Mouse (Mus musculus) hindbrain, embryonic 14.5 days (tissue): ENCODE measurements around the gene Dctpp1. TPM values are rescaled to one million over a fixed set of nuclear protein-coding genes. Genes with fewer than 3 reads are reported as not detected.

Experiments
- ATAC-seq: fragments of 200-750 bp; cut with Nextera tagmentation; 2 replicates; pipeline ENCODE4 v1.8.0; 2017; ENCODE audit warnings: moderate number of reproducible peaks, mild to moderate bottlenecking, moderate TSS enrichment, moderate library complexity; ENCODE audit not compliant: low FRiP score
- DNase-seq: peaks from one replicate; pipeline ENCODE4 v3.0.0-alpha.2; 2015; ENCODE audit warnings: low spot score
- H3K27ac ChIP-seq: fragments of 300-500 bp; sonication (generic); 2 replicates; pipeline ENCODE4 v1.5.1; 2014; ENCODE audit warnings: mild to moderate bottlenecking, moderate library complexity
- H3K27me3 ChIP-seq: fragments of 300-500 bp; sonication (generic); 2 replicates; pipeline ENCODE4 v1.6.1; 2014; ENCODE audit warnings: mild to moderate bottlenecking, low read length, mixed read lengths; ENCODE audit not compliant: control insufficient read depth, insufficient read depth
- H3K36me3 ChIP-seq: fragments of 300-500 bp; sonication (generic); replicated peaks from 2 replicates; pipeline ENCODE4 v1.6.1; 2014; ENCODE audit not compliant: control insufficient read depth, insufficient read depth
- H3K4me1 ChIP-seq: fragments of 300-500 bp; sonication (generic); replicated peaks from 2 replicates; pipeline ENCODE4 v1.6.1; 2014; ENCODE audit warnings: antibody characterized with exemption, low read length, mixed read lengths; ENCODE audit not compliant: control insufficient read depth, insufficient read depth
- H3K4me2 ChIP-seq: fragments of 300-500 bp; sonication (generic); replicated peaks from 2 replicates; pipeline ENCODE4 v1.6.1; 2014; ENCODE audit warnings: mild to moderate bottlenecking, moderate library complexity
- H3K4me3 ChIP-seq: fragments of 300-500 bp; sonication (generic); replicated peaks from 2 replicates; pipeline ENCODE4 v1.5.1; 2014; ENCODE audit warnings: mild to moderate bottlenecking, low read length
- H3K9ac ChIP-seq: fragments of 300-500 bp; sonication (generic); 2 replicates; pipeline ENCODE4 v1.6.1; 2014
- H3K9me3 ChIP-seq: fragments of 300-500 bp; sonication (generic); 2 replicates; pipeline ENCODE4 v1.6.1; 2016; ENCODE audit warnings: low read length; ENCODE audit not compliant: control insufficient read depth
- WGBS: fragments of 180-500 bp; shearing (Covaris S2); extraction: QIAGEN DNeasy Blood & Tissue Kit; methylation state at CpG from one replicate; pipeline ENCODE4 v1.1.7; 2014; 5-methylcytosine and 5-hydroxymethylcytosine counted together
- polyA plus RNA-seq: library from polyadenylated mRNA; unstranded; fragments of >200 nt; fragmentation: Nextera tagmentation; extraction: Ambion mirVana; gene quantifications from 2 replicates; pipeline ENCODE4 v1.2.1, GENCODE M21; 2014

Dctpp1 gene
- polyA plus RNA-seq, 1 experiment from 2014 or later, result 126 TPM

DNA sequence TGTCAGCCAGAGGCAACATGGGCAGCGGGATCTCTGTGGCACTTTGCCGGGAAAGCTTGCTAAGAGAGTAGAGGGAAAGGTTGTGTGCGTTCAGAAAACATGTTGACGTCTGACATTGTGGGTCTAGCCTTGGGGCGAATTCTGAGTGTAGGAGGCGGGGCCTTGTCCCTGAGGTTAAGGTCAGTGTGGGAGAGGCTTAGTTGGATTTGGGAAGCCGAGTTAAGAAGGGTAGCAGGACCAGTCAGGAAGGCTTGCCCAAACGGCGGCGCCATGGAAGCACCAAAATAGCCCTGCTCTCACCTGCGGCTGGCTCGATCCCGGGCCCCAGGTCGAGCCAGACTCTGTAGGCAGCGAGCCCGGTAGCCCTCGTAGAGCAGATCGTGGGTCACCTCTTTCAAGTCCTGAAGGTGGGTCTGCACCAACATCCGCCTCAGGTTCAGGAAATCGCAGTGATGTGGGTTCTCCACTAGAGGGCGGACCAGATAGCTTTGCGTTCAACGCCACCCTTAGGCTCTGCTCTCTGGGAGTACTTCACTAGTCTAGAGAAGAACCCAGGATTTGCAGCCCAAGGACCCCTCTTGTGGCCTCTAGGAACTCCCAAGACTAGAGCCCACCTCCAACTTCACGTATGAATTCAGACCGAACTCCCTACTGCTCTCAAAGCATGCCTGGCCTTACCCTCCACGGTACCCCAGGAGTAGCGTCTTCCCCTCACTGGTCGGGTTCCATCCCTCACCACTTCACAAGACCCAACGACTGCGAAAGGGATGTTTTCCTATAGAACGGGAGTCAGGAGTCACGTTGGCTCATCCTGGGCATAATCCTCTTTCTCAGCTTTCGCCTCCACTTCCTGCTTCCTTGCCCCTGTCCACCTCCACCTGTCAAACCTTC is 45.3 kb downstream of the Dctpp1 start:
- no peaks in the 10 kb centered on the region for H3K9me3 ChIP-seq
- H3K27ac ChIP-seq, result no peak overlapping the region
- no peaks in the 10 kb centered on the region for H3K4me1 ChIP-seq
- H3K27me3 ChIP-seq, result peaks cover 9% of the 10 kb centered on the region; the same call in 1 of the 2 replicates
- no peak for ATAC-seq
- peak overlapping the region; percentile 15; the same call in 1 of the 2 replicates for H3K4me3 ChIP-seq
- H3K36me3 ChIP-seq, result no peaks in the 10 kb centered on the region
- WGBS, result 26% methylated on average over 33 of the region's 33 CpGs
- H3K4me2 ChIP-seq, result peak overlapping the region; percentile 44
- DNase-seq, result peak; percentile 80
- H3K9ac ChIP-seq, result peak overlapping the region; percentile 17

DNA sequence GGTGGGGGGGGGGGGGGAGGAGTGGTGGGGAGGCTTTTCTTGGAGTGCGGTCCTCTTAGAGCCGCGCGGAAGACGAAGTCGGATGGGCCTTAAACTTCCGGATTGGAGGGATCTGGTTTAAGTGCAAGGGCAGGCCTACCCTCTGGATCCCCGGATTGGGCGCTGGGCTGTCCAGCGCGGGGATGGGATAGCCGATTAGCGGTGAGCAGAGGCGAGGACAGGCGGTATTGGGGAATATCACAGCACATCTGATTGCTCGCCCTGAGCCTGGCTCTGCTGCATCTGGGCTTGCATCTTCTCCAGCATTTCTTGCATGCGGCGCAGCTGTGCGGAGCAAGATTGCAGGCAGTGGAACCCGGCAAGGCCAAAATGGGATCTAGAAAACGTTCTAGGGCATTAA is 46.0 kb downstream of the Dctpp1 start:
- H3K4me1 ChIP-seq, result peaks cover 4% of the 10 kb centered on the region; the same call in 1 of the 2 replicates
- WGBS, result 37% methylated on average over 21 of the region's 21 CpGs

DNA sequence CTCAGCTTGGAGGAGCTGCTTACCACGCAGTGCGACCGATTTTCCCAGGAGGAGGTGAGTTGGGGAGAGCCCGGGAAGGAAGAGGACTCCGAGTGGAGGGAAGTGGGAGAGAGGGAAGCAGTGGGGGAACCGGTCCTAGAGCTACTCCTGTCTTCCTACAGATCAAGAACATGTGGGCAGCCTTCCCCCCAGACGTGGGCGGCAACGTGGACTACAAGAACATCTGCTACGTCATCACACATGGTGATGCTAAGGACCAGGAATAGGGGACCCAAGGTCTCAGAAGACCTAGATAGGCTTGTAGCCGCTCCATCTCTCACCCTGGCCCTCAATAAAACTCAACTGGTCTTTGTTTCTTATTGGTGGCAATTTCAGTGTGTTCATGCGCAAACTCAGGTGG is 46.6 kb downstream of the Dctpp1 start:
- DNase-seq, result no peak
- peaks cover 9% of the 10 kb centered on the region; the same call in 1 of the 2 replicates for H3K27me3 ChIP-seq
- no peak overlapping the region for H3K9ac ChIP-seq
- no peaks in the 10 kb centered on the region for H3K36me3 ChIP-seq
- no peak overlapping the region for H3K4me3 ChIP-seq
- H3K4me1 ChIP-seq, result peaks cover 7% of the 10 kb centered on the region; the same call in 1 of the 2 replicates
- no peak overlapping the region for H3K27ac ChIP-seq
- no peak for ATAC-seq
- WGBS, result 56% methylated on average over 12 of the region's 12 CpGs
- no peaks in the 10 kb centered on the region for H3K9me3 ChIP-seq
- H3K4me2 ChIP-seq, result 0 out of 2 replicates have a peak overlapping the region, but pooled peaks have one; percentile 44

More for the DNA sequence above, 46.0 kb downstream of the Dctpp1 start:
- H3K36me3 ChIP-seq, result no peaks in the 10 kb centered on the region
- H3K27ac ChIP-seq, result no peak overlapping the region
- ATAC-seq, result no peak
- no peak for DNase-seq
- no peak overlapping the region for H3K4me3 ChIP-seq
- H3K4me2 ChIP-seq, result peak overlapping the region; percentile 44
- peaks cover 9% of the 10 kb centered on the region; the same call in 1 of the 2 replicates for H3K27me3 ChIP-seq
- H3K9me3 ChIP-seq, result no peaks in the 10 kb centered on the region
- H3K9ac ChIP-seq, result peak overlapping the region; percentile 17; the same call in 1 of the 2 replicates

DNA sequence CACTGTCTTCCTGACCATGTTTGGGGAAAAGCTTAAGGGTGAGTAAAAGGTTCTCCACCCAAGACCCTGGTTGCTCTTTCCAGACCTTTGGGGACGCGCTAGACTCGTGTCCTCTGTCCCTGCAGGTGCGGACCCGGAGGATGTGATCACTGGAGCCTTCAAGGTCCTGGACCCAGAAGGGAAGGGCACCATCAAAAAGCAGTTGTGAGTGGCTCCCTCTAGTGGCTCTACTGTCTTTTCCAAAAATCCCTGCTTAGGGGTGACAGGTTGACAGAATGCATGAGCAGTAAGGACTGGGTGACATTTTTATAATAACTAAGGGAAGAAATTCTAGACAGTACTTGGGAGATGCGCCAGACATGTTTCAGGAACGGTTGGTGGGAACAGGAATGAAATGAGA is 47.0 kb downstream of the Dctpp1 start:
- Histone ChIP-seq H3K36me3 (no peaks in the 10 kb centered on the region), H3K9ac (no peak overlapping the region), H3K4me2 (no peak overlapping the region), H3K27me3 (peaks cover 9% of the 10 kb centered on the region; the same call in 1 of the 2 replicates), H3K4me1 (peaks cover 7% of the 10 kb centered on the region; the same call in 1 of the 2 replicates), H3K9me3 (no peaks in the 10 kb centered on the region), H3K4me3 (no peak overlapping the region), H3K27ac (no peak overlapping the region)
- ATAC-seq (no peak), DNase-seq (no peak)
- 45% methylated on average over 7 of the region's 7 CpGs for WGBS

DNA sequence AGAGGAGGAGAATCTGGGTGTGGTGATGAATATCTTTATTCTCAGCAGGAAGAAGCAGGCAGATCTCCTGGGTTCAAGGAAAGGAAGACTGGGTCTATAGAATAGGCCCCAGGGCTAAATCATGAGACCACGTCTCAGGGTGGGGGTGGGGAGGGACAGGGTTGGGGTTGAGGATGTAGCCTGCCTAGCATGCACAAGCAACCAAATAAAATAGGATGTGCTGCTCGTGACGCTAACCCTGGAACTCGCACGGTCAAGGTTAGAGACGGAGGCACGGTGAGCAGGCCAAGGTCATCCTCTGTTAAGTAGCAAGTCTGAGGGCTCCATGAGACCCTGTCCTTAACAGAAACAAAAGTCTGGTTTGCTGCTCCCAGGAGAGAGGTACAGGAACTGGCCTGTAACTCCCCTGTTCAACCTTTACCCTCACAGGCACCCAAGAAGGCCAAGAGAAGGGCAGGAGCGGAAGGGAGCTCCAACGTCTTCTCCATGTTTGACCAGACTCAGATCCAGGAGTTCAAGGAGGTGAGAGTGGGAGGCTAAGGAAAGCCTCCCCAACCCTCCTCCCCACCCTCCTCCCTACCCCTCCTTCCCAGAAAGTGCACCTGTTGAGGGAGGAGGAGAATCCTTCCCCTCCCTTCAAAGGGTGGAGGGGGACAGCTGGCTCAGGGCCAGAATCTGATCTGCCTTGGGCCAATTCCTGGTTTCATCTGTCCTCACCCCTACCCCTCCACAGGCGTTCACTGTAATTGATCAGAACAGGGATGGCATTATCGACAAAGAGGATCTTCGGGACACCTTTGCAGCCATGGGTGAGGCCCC is 47.9 kb downstream of the Dctpp1 start:
- no peak for DNase-seq
- H3K4me1 ChIP-seq, result peaks cover 7% of the 10 kb centered on the region; the same call in 1 of the 2 replicates
- ATAC-seq, result no peak
- H3K27me3 ChIP-seq, result peaks cover 9% of the 10 kb centered on the region; the same call in 1 of the 2 replicates
- H3K9me3 ChIP-seq, result no peaks in the 10 kb centered on the region
- no peak overlapping the region for H3K27ac ChIP-seq
- 91% methylated on average over 12 of the region's 12 CpGs for WGBS
- H3K9ac ChIP-seq, result no peak overlapping the region
- H3K36me3 ChIP-seq, result no peaks in the 10 kb centered on the region
- no peak overlapping the region for H3K4me2 ChIP-seq
- no peak overlapping the region for H3K4me3 ChIP-seq

DNA sequence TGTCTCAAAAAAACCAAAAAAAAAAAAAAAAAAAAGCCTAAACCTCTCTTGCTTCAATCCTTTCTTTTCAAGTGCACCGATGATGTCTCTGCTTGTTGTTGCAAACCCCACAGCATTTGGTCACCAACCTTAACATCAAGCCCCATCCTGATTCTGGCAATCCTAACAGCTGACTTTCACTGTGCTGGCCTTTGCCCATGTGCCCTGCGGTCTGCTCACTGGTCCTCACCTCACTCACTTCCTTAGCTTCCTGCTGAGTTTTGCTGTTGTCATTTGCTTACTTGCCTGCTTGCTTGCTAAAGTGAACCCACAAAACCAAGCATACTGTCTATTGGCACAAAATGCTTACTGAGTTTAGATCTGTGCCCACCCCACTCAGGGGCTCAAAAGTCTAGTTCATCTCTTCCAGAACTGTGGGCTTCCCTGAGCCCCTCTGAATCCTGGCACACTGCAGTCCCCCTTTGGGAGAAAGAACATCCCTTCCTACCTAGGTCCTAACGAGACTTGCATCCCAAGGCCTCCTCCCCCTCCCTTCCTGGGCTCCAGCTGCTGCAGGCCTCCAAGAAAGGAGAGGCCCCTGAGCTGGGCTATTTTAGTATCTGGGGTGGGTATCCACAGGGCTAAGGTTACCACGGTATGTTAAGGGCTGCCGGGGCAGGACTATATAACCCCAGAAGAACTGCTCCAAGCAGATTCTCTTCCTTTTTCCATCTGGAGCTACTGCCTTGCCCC is 49.3 kb downstream of the Dctpp1 start:
- Histone ChIP-seq H3K4me1 (peaks cover 18% of the 10 kb centered on the region), H3K27me3 (peaks cover 9% of the 10 kb centered on the region; the same call in 1 of the 2 replicates), H3K9ac (no peak overlapping the region), H3K4me3 (no peak overlapping the region), H3K36me3 (no peaks in the 10 kb centered on the region), H3K9me3 (no peaks in the 10 kb centered on the region), H3K27ac (no peak overlapping the region), H3K4me2 (no peak overlapping the region)
- WGBS, result 70% methylated on average over 5 of the region's 5 CpGs
- DNase-seq (no peak), ATAC-seq (no peak)

DNA sequence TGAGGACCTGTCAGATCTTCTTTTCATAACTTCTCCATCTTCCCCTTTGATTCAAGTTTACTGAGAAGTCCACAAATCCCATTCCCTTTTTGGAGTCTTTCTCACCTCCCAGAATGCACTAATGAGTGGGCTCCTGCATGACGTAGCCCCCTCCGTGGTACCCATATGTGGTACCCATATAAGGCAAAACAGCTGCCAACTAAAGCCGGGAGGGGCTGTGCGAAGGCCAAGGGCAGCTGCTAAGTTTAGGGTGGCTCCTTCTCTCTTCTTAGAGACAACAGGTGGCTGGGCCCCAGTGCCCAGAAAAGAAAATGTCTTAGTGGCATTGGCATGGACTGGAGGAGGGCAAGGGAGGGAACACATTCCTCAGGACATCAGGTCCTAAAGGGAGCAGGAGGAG is 50.2 kb downstream of the Dctpp1 start:
- Histone ChIP-seq H3K27me3 (peaks cover 9% of the 10 kb centered on the region; the same call in 1 of the 2 replicates), H3K9ac (no peak overlapping the region), H3K4me1 (peaks cover 22% of the 10 kb centered on the region), H3K27ac (no peak overlapping the region), H3K4me2 (no peak overlapping the region), H3K9me3 (no peaks in the 10 kb centered on the region), H3K4me3 (no peak overlapping the region), H3K36me3 (no peaks in the 10 kb centered on the region)
- ATAC-seq, result no peak
- 90% methylated on average over 4 of the region's 4 CpGs for whole genome bisulfite sequencing
- DNase-seq, result no peak

DNA sequence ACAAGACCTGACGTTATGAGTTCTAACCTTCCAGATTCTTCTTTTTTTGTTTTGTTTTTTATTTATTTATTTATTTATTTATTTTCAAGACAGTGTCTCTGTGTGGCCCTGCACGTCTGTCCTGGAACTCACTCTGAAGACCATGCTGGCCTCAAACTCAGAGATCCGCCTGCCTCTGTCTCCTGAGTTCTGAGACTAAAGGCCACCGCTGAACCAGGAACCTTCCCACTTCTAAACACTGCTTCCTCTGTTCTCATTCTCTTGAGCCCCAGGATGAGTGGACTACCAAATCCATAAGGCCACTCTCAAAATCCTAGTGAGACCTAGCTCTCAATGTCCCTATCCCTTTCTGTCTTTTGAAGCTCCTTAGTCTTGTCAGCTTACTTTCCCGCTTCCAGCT is 50.7 kb downstream of the Dctpp1 start:
- no peak for ATAC-seq
- 78% methylated on average over 5 of the region's 5 CpGs for WGBS
- no peak for DNase-seq
- no peaks in the 10 kb centered on the region for H3K9me3 ChIP-seq
- peak overlapping the region; percentile 62 for H3K4me2 ChIP-seq
- peak overlapping the region; percentile 80 for H3K27ac ChIP-seq
- peaks cover 22% of the 10 kb centered on the region for H3K4me1 ChIP-seq
- peak overlapping the region; percentile 97; the same call in 1 of the 2 replicates for H3K4me3 ChIP-seq
- H3K36me3 ChIP-seq, result no peaks in the 10 kb centered on the region
- peaks cover 9% of the 10 kb centered on the region; the same call in 1 of the 2 replicates for H3K27me3 ChIP-seq
- H3K9ac ChIP-seq, result no peak overlapping the region; the same call in 1 of the 2 replicates
